Mouse (Mus musculus): ENCODE measurements around the gene Mrgprb3.

The Mrgprb3 gene

DNA sequence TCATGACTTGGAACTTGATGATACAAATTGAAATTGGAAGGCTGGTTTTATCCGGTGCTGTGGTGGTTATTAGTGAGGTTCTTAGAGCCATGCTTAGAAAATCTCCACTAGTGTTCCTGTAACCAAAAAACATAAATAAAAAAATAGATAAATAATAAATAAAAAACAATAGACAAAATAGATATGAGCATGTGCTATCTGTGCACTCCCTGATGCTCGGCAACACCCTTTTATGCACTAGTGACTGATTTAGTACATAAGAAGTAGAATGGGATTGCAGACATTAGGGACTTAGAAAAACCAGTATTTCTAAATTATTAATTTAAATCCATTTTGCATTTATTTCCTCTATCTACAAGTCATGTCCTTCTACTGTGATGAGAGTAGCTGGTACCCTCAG, at the start of gene Mrgprb3:
Gene Mrgprb3, minus strand, starts transcription at position 101 of the 400 bp plus-strand sequence.
- DNase-seq (ENCODE audit: low read depth, low spot score): no peak

All from brain, adult 2 months (tissue).